Mouse (Mus musculus) hindbrain, embryonic 11.5 days (tissue): Measurements from ENCODE around the gene Gm28635. TPM values are rescaled to one million over a fixed set of nuclear protein-coding genes. Genes with fewer than 3 reads are reported as not detected.

Source experiments
- ATAC-seq: fragments of 200-750 bp; cut with Nextera tagmentation; 2 replicates; pipeline ENCODE4 v1.8.0; 2017; ENCODE audit warnings: mild to moderate bottlenecking, moderate TSS enrichment, moderate library complexity; ENCODE audit not compliant: low FRiP score
- DNase-seq: peaks from one replicate; pipeline ENCODE4 v3.0.0-alpha.2; 2015; ENCODE audit warnings: low spot score
- H3K27ac ChIP-seq: fragments of 300-500 bp; sonication (generic); 2 replicates; pipeline ENCODE4 v1.5.1; 2014; ENCODE audit warnings: mild to moderate bottlenecking, low read depth, low read length
- H3K27me3 ChIP-seq: fragments of 300-500 bp; sonication (generic); 2 replicates; pipeline ENCODE4 v1.6.1; 2014; ENCODE audit warnings: mild to moderate bottlenecking, low read length, moderate library complexity, mixed read lengths; ENCODE audit not compliant: control insufficient read depth, insufficient read depth
- H3K36me3 ChIP-seq: fragments of 300-500 bp; sonication (generic); 2 replicates; pipeline ENCODE4 v1.6.1; 2014; ENCODE audit warnings: mild to moderate bottlenecking, low read length, moderate library complexity, mixed read lengths; ENCODE audit not compliant: control insufficient read depth, insufficient read depth
- H3K4me1 ChIP-seq: fragments of 300-500 bp; sonication (generic); replicated peaks from 2 replicates; pipeline ENCODE4 v1.6.1; 2014; ENCODE audit warnings: low read length, mixed read lengths; ENCODE audit not compliant: control insufficient read depth, insufficient read depth
- H3K4me2 ChIP-seq: fragments of 300-500 bp; sonication (generic); replicated peaks from 2 replicates; pipeline ENCODE4 v1.6.1; 2014; ENCODE audit warnings: mild to moderate bottlenecking, low read depth, low read length
- H3K4me3 ChIP-seq: fragments of 300-500 bp; sonication (generic); 2 replicates; pipeline ENCODE4 v1.5.1; 2014; ENCODE audit warnings: low read depth, low read length
- H3K9ac ChIP-seq: fragments of 300-500 bp; sonication (generic); 2 replicates; pipeline ENCODE4 v1.6.1; 2014; ENCODE audit warnings: low read depth, low read length
- H3K9me3 ChIP-seq: fragments of 300-500 bp; sonication (generic); 2 replicates; pipeline ENCODE4 v1.6.1; 2016; ENCODE audit warnings: low read length; ENCODE audit not compliant: control insufficient read depth
- WGBS: fragments of 180-500 bp; shearing (Covaris S2); extraction: QIAGEN DNeasy Blood & Tissue Kit; methylation state at CpG from one replicate; pipeline ENCODE4 v1.1.7; 2014; 5-methylcytosine and 5-hydroxymethylcytosine counted together
- polyA plus RNA-seq: library from polyadenylated mRNA; unstranded; fragments of >200 nt; fragmentation: Nextera tagmentation; extraction: Ambion mirVana; gene quantifications from 2 replicates; pipeline ENCODE4 v1.2.1, GENCODE M21; 2014

Gm28635 gene
- polyA plus RNA-seq, 1 experiment from 2014 or later: not detected

- H3K9me3 ChIP-seq: no peaks in the 10 kb centered on the region
- H3K4me1 ChIP-seq: no peaks in the 10 kb centered on the region
- H3K27ac ChIP-seq: no peak overlapping the region
- no peaks in the 10 kb centered on the region for H3K36me3 ChIP-seq
- no peak overlapping the region for H3K4me2 ChIP-seq
- peak; percentile 57 for ATAC-seq
- no peaks in the 10 kb centered on the region for H3K27me3 ChIP-seq
- H3K4me3 ChIP-seq: no peak overlapping the region
- no peak overlapping the region for H3K9ac ChIP-seq
- WGBS: 60% methylated on average over 10 of the region's 10 CpGs
- no peak for DNase-seq
Observed at GRCm38 (mm10) chr2:84556888-84557514, 120.8 kb downstream of the Gm28635 start.

Other genes starting within 250 kb of the Gm28635 start
- gene Tfpi, start 201.3 kb downstream of the Gm28635 start, polyA plus RNA-seq: 21.8 TPM in 2 replicates
- gene Ctnnd1, start 27.3 kb downstream of the Gm28635 start, polyA plus RNA-seq: 37.3 and 44.7 TPM in 2 replicates
- gene Btbd18, start 19.0 kb downstream of the Gm28635 start, polyA plus RNA-seq: 0.20 and 0.27 TPM in 2 replicates
- 396 and 408 TPM in 2 replicates for gene Selenoh, start 7.3 kb downstream of the Gm28635 start, polyA plus RNA-seq
- gene Med19, start 361 bp upstream of the Gm28635 start, polyA plus RNA-seq: 65.2 and 66.3 TPM in 2 replicates
- 185 and 190 TPM in 2 replicates for gene Tmx2, start 1.1 kb upstream of the Gm28635 start, polyA plus RNA-seq
- 22.5 and 30.1 TPM in 2 replicates for gene Zdhhc5, start 37.1 kb upstream of the Gm28635 start, polyA plus RNA-seq
- 44.3 and 53.9 TPM in 2 replicates for gene Clp1, start 49.3 kb upstream of the Gm28635 start, polyA plus RNA-seq
- gene Ypel4, start 56.0 kb upstream of the Gm28635 start, polyA plus RNA-seq: 13.7 and 16.4 TPM in 2 replicates
- gene Gm19426, start 65.6 kb upstream of the Gm28635 start, polyA plus RNA-seq: 7.1 TPM in 2 replicates
- 38.0 and 46.1 TPM in 2 replicates for gene Serping1, start 97.4 kb upstream of the Gm28635 start, polyA plus RNA-seq
- gene Ube2l6, start 120.8 kb upstream of the Gm28635 start, polyA plus RNA-seq: 39.7 and 42.1 TPM in 2 replicates
- not detected in 2 replicates for gene Smtnl1, start 144.6 kb upstream of the Gm28635 start, polyA plus RNA-seq
- 43.1 and 44.2 TPM in 2 replicates for gene Timm10, start 149.0 kb upstream of the Gm28635 start, polyA plus RNA-seq
- gene Slc43a1, start 160.8 kb upstream of the Gm28635 start, polyA plus RNA-seq: 14.5 and 19.6 TPM in 2 replicates
- gene Rtn4rl2, start 208.7 kb upstream of the Gm28635 start, polyA plus RNA-seq: 1.9 and 2.8 TPM in 2 replicates